Mouse (Mus musculus): Measurements from ENCODE around the gene Scamp2.

Scamp2 gene

GRCm38 (mm10) chr9:57597929-57598382 lies 37.2 kb downstream of the Scamp2 start:
- no peak for DNase-seq

- no peak for DNase-seq
These were observed 38.3 kb downstream of the Scamp2 start for GRCm38 (mm10) chr9:57598851-57599563.

GRCm38 (mm10) chr9:57600620-57601352 lies 40.0 kb downstream of the Scamp2 start:
- no peak for DNase-seq

- no peak for DNase-seq
These were observed 40.6 kb downstream of the Scamp2 start for GRCm38 (mm10) chr9:57601353-57601706.

GRCm38 (mm10) chr9:57602098-57602497 lies 41.4 kb downstream of the Scamp2 start:
- no peak for DNase-seq

- DNase-seq: no peak
These were observed 44.1 kb downstream of the Scamp2 start for GRCm38 (mm10) chr9:57604875-57605274.

- no peak for DNase-seq
These were observed 44.8 kb downstream of the Scamp2 start for GRCm38 (mm10) chr9:57605503-57605902.

- DNase-seq: peak; percentile 36
These were observed 45.6 kb downstream of the Scamp2 start, which contains the start of gene Cplx3 for GRCm38 (mm10) chr9:57606139-57606851. Cplx3 (minus strand) TSS chr9:57606281.

GRCm38 (mm10) chr9:57609803-57610202 lies 49.1 kb downstream of the Scamp2 start:
- DNase-seq: no peak

GRCm38 (mm10) chr9:57610359-57610826 lies 49.6 kb downstream of the Scamp2 start:
- no peak for DNase-seq

- no peak for DNase-seq
These were observed 51.8 kb downstream of the Scamp2 start for GRCm38 (mm10) chr9:57612587-57612986.

GRCm38 (mm10) chr9:57613975-57614374 lies 53.2 kb downstream of the Scamp2 start:
- no peak for DNase-seq

- DNase-seq: no peak
These were observed 54.0 kb downstream of the Scamp2 start for GRCm38 (mm10) chr9:57614786-57615185.

- DNase-seq: no peak
These were observed 56.9 kb downstream of the Scamp2 start for GRCm38 (mm10) chr9:57617556-57618169.

- DNase-seq: no peak
These were observed 58.1 kb downstream of the Scamp2 start for GRCm38 (mm10) chr9:57618854-57619253.

- DNase-seq: no peak
These were observed 59.9 kb downstream of the Scamp2 start, which contains the start of gene Lman1l for GRCm38 (mm10) chr9:57620674-57621073. Lman1l (minus strand) TSS chr9:57620774.

GRCm38 (mm10) chr9:57624295-57624694 lies 63.6 kb downstream of the Scamp2 start:
- DNase-seq: no peak

- DNase-seq: no peak
These were observed 65.1 kb downstream of the Scamp2 start for GRCm38 (mm10) chr9:57625674-57626500.

- no peak for DNase-seq
These were observed 66.4 kb downstream of the Scamp2 start for GRCm38 (mm10) chr9:57627191-57627590.

GRCm38 (mm10) chr9:57627892-57628291 lies 67.1 kb downstream of the Scamp2 start:
- no peak for DNase-seq

- no peak for DNase-seq
These were observed 68.0 kb downstream of the Scamp2 start for GRCm38 (mm10) chr9:57628717-57629116.
